Mouse (Mus musculus) kidney, embryonic 16.5 days (tissue): ENCODE data around the gene Lamb2. TPM values are rescaled to one million over a fixed set of nuclear protein-coding genes. Genes with fewer than 3 reads are reported as not detected.

Experiments
- ATAC-seq: fragments of 200-750 bp; cut with Nextera tagmentation; 2 replicates; pipeline ENCODE4 v1.8.0; 2017; ENCODE audit warnings: moderate TSS enrichment; ENCODE audit not compliant: low FRiP score, low TSS enrichment
- H3K27ac ChIP-seq: fragments of 300-500 bp; sonication (generic); 2 replicates; pipeline ENCODE4 v1.5.1; 2014; ENCODE audit warnings: low read length
- H3K27me3 ChIP-seq: fragments of 300-500 bp; sonication (generic); 2 replicates; pipeline ENCODE4 v1.6.1; 2014; ENCODE audit warnings: low read length, control low read depth, mixed read lengths; ENCODE audit not compliant: insufficient read depth
- H3K36me3 ChIP-seq: fragments of 300-500 bp; sonication (generic); 2 replicates; pipeline ENCODE4 v1.6.1; 2014; ENCODE audit warnings: low read length, control low read depth, mixed read lengths; ENCODE audit not compliant: insufficient read depth
- H3K4me1 ChIP-seq: fragments of 300-500 bp; sonication (generic); 2 replicates; pipeline ENCODE4 v1.6.1; 2014; ENCODE audit warnings: low read length, control low read depth, mixed read lengths; ENCODE audit not compliant: insufficient read depth
- H3K4me2 ChIP-seq: fragments of 300-500 bp; sonication (generic); replicated peaks from 2 replicates; pipeline ENCODE4 v1.6.1; 2014; ENCODE audit warnings: low read depth, low read length
- H3K4me3 ChIP-seq: fragments of 300-500 bp; sonication (generic); 2 replicates; pipeline ENCODE4 v1.5.1; 2014; ENCODE audit warnings: mild to moderate bottlenecking, low read length
- H3K9ac ChIP-seq: fragments of 300-500 bp; sonication (generic); replicated peaks from 2 replicates; pipeline ENCODE4 v1.6.1; 2014; ENCODE audit warnings: low read length
- H3K9me3 ChIP-seq: fragments of 300-500 bp; sonication (generic); 2 replicates; pipeline ENCODE4 v1.6.1; 2016; ENCODE audit warnings: low read length, control low read depth
- WGBS: fragments of 180-500 bp; shearing (Covaris S2); extraction: QIAGEN DNeasy Blood & Tissue Kit; methylation state at CpG from one replicate; pipeline ENCODE4 v1.1.7; 2014; 5-methylcytosine and 5-hydroxymethylcytosine counted together
- polyA plus RNA-seq: library from polyadenylated mRNA; unstranded; fragments of >200 nt; fragmentation: Nextera tagmentation; extraction: Ambion mirVana; gene quantifications from 2 replicates; pipeline ENCODE4 v1.2.1, GENCODE M21; 2015

Lamb2 gene
- polyA plus RNA-seq, 1 experiment from 2014 or later: 73.6 TPM

DNA sequence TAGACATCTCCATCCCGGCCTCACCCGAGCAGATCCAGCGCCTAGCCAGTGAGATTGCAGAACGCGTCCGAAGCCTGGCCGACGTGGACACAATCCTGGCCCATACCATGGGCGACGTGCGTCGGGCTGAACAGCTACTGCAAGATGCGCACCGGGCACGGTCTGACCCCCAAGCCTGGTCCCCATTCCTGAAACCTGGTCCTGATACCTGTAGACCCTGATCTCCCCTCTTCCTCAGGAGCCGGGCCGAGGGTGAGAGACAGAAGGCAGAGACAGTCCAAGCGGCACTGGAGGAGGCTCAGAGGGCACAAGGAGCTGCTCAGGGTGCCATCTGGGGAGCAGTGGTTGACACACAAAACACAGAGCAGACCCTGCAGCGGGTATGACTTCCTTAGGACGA is 9.7 kb downstream of the Lamb2 start:
- Histone ChIP-seq H3K36me3 (peaks cover 76% of the 10 kb centered on the region), H3K9ac (no peak overlapping the region), H3K4me3 (no peak overlapping the region), H3K4me1 (peaks cover 21% of the 10 kb centered on the region), H3K4me2 (no peak overlapping the region), H3K27ac (no peak overlapping the region), H3K9me3 (no peaks in the 10 kb centered on the region), H3K27me3 (no peaks in the 10 kb centered on the region)
- no peak for ATAC-seq
- 95% methylated on average over 20 of the region's 20 CpGs for WGBS

DNA sequence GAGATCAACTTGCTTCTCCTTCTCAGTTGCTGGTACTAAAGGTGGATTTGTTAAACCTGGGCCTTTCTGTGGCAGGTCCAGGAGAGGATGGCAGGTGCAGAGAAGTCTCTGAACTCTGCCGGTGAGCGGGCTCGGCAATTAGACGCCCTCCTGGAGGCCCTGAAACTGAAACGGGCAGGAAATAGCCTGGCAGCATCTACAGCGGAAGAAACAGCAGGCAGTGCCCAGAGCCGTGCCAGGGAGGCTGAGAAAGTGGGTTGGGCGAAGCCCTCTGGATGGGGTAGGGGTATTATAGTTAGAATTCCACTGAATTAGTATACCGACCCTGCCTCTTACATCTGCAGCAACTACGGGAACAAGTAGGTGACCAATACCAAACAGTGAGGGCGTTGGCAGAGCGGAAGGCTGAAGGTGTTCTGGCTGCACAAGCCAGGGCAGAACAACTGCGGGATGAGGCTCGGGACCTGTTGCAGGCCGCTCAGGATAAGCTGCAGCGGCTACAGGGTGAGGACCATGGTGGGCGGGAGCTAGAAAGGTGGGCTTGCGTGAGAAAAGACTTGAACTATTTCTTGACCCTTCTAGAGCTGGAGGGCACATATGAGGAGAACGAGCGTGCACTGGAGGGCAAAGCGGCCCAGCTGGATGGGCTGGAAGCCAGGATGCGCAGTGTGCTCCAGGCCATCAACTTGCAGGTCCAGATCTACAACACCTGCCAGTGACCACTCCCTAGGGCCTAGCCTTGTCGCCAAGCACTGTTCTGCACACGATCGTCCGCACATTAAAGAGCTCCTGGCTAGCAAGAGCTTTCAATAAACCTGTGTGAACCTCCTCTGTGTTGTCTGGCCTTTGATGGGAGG is 10.4 kb downstream of the Lamb2 start:
- Histone ChIP-seq H3K9me3 (no peaks in the 10 kb centered on the region), H3K4me3 (peak overlapping the region; percentile 95), H3K36me3 (peaks cover 78% of the 10 kb centered on the region), H3K4me1 (peaks cover 21% of the 10 kb centered on the region), H3K27me3 (no peaks in the 10 kb centered on the region), H3K4me2 (peak overlapping the region; percentile 92), H3K27ac (peak overlapping the region; percentile 98), H3K9ac (peak overlapping the region; percentile 94)
- peak; percentile 28 for ATAC-seq
- WGBS: 62% methylated on average over 26 of the region's 26 CpGs

DNA sequence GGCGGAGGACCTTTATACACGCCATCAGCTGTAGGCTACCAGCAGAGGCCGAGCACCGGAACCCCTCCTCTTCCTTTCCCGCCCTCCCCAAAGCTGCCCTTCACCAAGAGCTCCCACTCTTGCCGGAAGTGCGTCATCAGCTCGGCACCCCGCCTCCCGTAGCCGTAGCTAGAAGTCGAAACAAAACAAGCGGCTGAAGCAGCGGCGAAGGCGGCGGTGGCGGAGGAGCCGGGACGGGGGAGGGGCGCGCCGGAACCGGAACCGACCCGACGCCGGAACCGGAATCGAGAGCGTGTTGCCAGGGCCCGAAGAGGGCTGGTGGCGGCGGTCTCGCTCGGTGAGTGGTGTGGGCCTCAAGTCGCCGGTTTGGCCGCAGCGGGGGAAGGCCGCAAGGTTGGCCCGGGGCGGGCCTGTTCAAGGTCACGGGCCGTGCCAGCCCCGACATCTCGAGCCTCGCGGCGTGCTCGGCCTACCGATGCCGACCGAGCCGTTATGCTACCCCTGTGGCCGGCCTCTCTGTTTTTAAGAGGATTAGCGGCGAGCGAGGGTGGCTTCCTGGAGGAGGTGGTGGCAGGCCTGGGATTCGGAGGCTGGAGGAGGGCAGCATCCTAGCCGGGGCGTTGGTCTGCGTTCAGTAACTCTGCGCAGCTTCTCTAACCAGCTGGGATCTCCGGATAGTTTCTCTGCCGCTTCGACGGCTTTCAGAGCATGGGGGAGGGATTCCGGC is 11.2 kb downstream of the Lamb2 start, which contains the start of gene Usp19:
TSS of gene Usp19 (plus strand) at position 44 of the 727 bp plus-strand sequence.
- Histone ChIP-seq H3K4me1 (peaks cover 21% of the 10 kb centered on the region), H3K27ac (peak within 1 kb of the TSS; percentile 98), H3K27me3 (no peaks in the 10 kb centered on the region), H3K36me3 (peaks cover 76% of the 10 kb centered on the region), H3K4me2 (peak within 1 kb of the TSS; percentile 92), H3K9ac (peak within 1 kb of the TSS; percentile 94), H3K9me3 (no peaks in the 10 kb centered on the region), H3K4me3 (peak within 1 kb of the TSS; percentile 95)
- 0% methylated on average over 68 of the region's 69 CpGs for WGBS
- peak; percentile 95 for ATAC-seq

DNA sequence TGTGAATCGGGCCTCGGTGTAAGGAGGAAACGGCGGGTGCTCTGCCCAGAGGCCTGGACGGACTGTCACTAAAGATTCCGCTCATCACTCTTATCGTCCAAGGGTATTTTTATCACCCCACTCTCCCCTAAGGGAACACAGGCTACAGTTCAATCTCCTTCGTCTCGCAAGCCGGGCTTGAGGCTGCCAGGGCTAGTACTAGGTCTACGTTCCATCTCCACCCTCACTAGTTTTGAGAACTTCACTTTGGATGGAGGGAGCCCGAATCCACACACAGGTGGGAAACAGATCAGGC is 11.7 kb downstream of the Lamb2 start:
- WGBS: 5% methylated on average over 12 of the region's 12 CpGs
- peak overlapping the region; percentile 94 for H3K9ac ChIP-seq
- peaks cover 76% of the 10 kb centered on the region for H3K36me3 ChIP-seq
- H3K4me1 ChIP-seq: peaks cover 21% of the 10 kb centered on the region
- H3K27ac ChIP-seq: peak overlapping the region; percentile 98
- H3K27me3 ChIP-seq: no peaks in the 10 kb centered on the region
- no peaks in the 10 kb centered on the region for H3K9me3 ChIP-seq
- peak overlapping the region; percentile 95 for H3K4me3 ChIP-seq
- ATAC-seq: no peak
- peak overlapping the region; percentile 92 for H3K4me2 ChIP-seq

DNA sequence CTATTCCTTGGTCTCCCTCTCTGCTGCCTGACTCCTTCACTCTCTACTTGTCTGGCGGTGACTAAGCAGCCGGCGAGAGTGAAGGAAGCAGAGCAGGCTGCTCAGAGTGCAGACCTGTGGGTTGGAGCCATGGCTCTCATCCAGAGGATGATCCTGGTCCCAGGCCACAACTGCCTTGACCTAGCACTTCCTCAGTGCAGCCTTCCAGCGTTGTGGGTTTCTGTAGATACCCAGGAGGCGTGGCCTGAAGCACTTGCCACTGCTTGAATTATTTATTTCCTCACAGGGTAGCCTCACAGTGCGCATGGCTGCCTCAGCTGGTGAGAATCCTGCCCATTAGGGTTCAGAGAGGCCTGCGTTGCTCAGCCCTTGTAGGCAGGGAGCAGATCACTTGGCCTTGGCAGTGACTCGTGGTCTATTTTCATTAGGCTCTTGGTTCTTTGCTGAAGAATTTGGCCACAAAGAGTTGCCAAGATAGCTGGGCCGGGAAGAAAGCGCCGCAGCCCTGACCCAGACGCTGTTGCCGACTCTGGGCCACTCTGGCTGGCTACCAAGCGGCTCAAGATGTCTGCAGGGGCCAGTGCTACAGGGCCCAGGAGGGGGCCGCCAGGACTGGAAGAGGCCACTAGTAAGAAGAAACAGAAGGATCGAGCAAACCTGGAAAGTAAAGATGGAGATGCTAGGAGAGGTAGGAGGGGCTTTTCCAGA is 12.7 kb downstream of the Lamb2 start:
- H3K4me1 ChIP-seq: peaks cover 21% of the 10 kb centered on the region
- WGBS: 76% methylated on average over 16 of the region's 16 CpGs
- peak overlapping the region; percentile 92 for H3K4me2 ChIP-seq
- no peak overlapping the region; the same call in 1 of the 2 replicates for H3K27ac ChIP-seq
- H3K9ac ChIP-seq: peak overlapping the region; percentile 94
- H3K4me3 ChIP-seq: peak overlapping the region; percentile 95
- no peaks in the 10 kb centered on the region for H3K9me3 ChIP-seq
- peaks cover 76% of the 10 kb centered on the region for H3K36me3 ChIP-seq
- H3K27me3 ChIP-seq: no peaks in the 10 kb centered on the region
- ATAC-seq: no peak

DNA sequence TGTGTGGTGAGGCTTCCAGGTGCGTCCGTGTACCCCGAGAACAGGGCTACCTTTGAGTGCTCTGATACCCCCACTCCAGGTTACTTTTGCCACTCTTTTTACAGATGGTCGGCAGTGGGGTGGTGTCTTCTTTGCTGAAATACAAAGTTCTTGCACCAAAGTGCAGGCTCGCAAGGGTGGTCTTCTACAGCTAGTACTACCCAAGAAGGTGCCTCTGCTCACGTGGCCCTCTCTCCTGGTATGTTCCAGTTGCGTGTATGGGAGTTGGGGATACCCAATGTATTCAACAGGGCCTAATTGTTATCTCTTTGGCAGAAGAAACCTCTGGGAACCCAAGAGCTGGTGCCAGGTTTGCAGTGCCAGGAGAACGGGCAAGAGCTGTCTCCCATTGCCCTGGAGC is 13.7 kb downstream of the Lamb2 start:
- Histone ChIP-seq H3K27ac (no peak overlapping the region), H3K27me3 (no peaks in the 10 kb centered on the region), H3K9me3 (no peaks in the 10 kb centered on the region), H3K9ac (no peak overlapping the region), H3K36me3 (peaks cover 76% of the 10 kb centered on the region), H3K4me2 (no peak overlapping the region), H3K4me1 (peaks cover 21% of the 10 kb centered on the region), H3K4me3 (no peak overlapping the region)
- 98% methylated on average over 8 of the region's 8 CpGs for WGBS
- ATAC-seq: no peak

DNA sequence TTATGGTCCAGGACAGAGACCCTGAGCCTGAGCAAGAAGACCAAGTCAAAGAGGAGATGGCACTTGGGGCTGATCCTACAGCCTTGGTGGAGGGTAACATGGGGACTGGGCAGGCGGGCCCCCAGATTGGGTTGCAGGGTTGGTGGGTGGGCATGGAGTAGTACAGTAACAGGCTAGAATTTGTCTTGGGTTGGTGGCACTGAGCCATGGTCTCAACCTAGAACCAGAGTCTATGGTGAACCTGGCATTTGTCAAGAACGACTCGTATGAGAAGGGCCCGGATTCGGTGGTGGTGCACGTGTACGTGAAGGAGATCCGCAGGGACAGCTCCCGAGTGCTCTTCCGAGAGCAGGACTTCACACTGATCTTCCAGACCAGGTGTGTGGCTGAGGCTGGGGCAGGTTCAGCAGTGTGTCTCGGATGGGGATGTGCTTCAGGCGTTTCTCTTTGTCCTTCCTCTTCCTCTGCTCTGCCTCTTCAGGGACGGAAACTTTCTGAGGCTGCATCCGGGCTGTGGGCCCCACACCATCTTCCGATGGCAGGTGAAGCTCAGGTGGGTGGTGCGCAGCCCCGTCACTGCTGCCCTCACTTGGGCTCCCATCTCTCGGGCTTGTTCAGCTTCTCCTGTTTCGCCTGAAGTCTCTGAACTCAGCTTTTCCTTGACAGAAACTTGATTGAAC is 14.8 kb downstream of the Lamb2 start:
- Histone ChIP-seq H3K4me3 (no peak overlapping the region), H3K27ac (no peak overlapping the region), H3K9ac (no peak overlapping the region), H3K9me3 (no peaks in the 10 kb centered on the region), H3K4me2 (no peak overlapping the region), H3K36me3 (peaks cover 76% of the 10 kb centered on the region), H3K27me3 (no peaks in the 10 kb centered on the region), H3K4me1 (peaks cover 21% of the 10 kb centered on the region)
- 94% methylated on average over 19 of the region's 19 CpGs for whole genome bisulfite sequencing
- ATAC-seq: no peak

DNA sequence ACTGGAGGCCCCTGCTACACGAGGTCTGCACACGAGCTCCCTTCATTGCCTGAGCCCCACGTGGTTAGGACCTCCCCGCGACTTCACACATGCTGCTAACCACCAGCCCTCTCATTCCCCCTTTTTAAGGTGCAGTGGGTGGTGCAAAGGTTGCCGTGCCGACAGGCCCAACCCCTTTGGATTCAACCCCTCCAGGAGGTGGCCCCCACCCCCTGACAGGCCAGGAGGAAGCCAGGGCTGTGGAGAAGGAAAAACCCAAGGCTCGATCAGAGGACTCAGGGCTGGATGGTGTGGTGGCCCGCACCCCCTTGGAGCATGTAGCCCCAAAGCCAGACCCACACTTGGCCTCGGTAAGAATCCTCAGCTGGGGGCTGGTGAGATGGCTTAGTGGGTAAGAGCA is 15.4 kb downstream of the Lamb2 start:
- WGBS: 79% methylated on average over 10 of the region's 10 CpGs
- peaks cover 18% of the 10 kb centered on the region for H3K4me1 ChIP-seq
- no peaks in the 10 kb centered on the region for H3K9me3 ChIP-seq
- peaks cover 76% of the 10 kb centered on the region for H3K36me3 ChIP-seq
- H3K27me3 ChIP-seq: no peaks in the 10 kb centered on the region
- H3K9ac ChIP-seq: no peak overlapping the region
- H3K4me3 ChIP-seq: no peak overlapping the region
- no peak for ATAC-seq
- no peak overlapping the region for H3K27ac ChIP-seq
- H3K4me2 ChIP-seq: no peak overlapping the region

DNA sequence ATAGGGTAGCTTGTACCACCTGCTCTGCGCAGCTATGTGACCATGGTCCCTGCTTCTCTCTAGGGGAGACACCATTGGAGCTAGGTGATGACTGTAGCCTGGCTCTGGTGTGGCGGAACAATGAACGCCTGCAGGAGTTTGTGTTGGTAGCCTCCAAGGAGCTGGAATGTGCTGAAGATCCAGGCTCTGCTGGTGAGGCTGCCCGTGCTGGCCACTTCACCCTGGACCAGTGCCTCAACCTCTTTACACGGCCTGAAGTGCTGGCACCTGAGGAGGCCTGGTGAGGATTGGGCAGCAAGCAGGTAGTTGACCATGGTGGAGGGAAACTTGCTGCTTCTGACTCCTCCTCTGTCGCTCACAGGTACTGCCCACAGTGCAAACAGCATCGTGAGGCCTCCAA is 19.7 kb downstream of the Lamb2 start:
- no peaks in the 10 kb centered on the region for H3K4me1 ChIP-seq
- no peak overlapping the region for H3K4me2 ChIP-seq
- H3K9ac ChIP-seq: no peak overlapping the region
- ATAC-seq: no peak
- peaks cover 89% of the 10 kb centered on the region for H3K36me3 ChIP-seq
- H3K27me3 ChIP-seq: no peaks in the 10 kb centered on the region
- no peak overlapping the region for H3K27ac ChIP-seq
- no peaks in the 10 kb centered on the region for H3K9me3 ChIP-seq
- 94% methylated on average over 7 of the region's 7 CpGs for WGBS
- no peak overlapping the region for H3K4me3 ChIP-seq
